Mouse (Mus musculus): ENCODE measurements at regions not wholly inside any gene's neighbourhood (a gene's known extent, or its start where the extent isn't known, plus 50 kb on each side); places are given as distances from the start of the nearest gene placed in this dataset.

- H3K27me3 ChIP-seq (ENCODE audit: control insufficient read depth), result no peaks in the 10 kb centered on the region
- H3K4me1 ChIP-seq (ENCODE audit: control insufficient read depth), result peaks cover 11% of the 10 kb centered on the region
- no peak overlapping the region for H3K4me3 ChIP-seq (replicated peaks)
- no peak for TF ChIP-seq TAL1 (IDR thresholded peaks at IDR 0.05; ENCODE audit: low read length)
- TF ChIP-seq GATA1 (IDR thresholded peaks at IDR 0.05; ENCODE audit: low read length), result no peak
- peaks cover 7% of the 10 kb centered on the region for H3K9me3 ChIP-seq (ENCODE audit: control insufficient read depth, low read length)
- H3K36me3 ChIP-seq (ENCODE audit: control insufficient read depth), result no peaks in the 10 kb centered on the region
Observed at GRCm38 (mm10) chr2:70914372-70914771, 88.8 kb upstream of the Tlk1 start.

- Histone ChIP-seq H3K9me3 (ENCODE audit: control insufficient read depth, low read length) (peaks cover 7% of the 10 kb centered on the region), H3K27me3 (ENCODE audit: control insufficient read depth) (peaks cover 12% of the 10 kb centered on the region), H3K4me3 (replicated peaks) (no peak overlapping the region), H3K36me3 (ENCODE audit: control insufficient read depth) (no peaks in the 10 kb centered on the region), H3K4me1 (ENCODE audit: control insufficient read depth) (peaks cover 4% of the 10 kb centered on the region)
- TF ChIP-seq GATA1 (IDR thresholded peaks at IDR 0.05; ENCODE audit: low read length), result no peak
- no peak for TF ChIP-seq TAL1 (IDR thresholded peaks at IDR 0.05; ENCODE audit: low read length)
Observed at GRCm38 (mm10) chr2:70909401-70909800, 83.9 kb upstream of the Tlk1 start.

GRCm38 (mm10) chr2:70908579-70908978 lies 83.1 kb upstream of the Tlk1 start:
- no peak overlapping the region for H3K4me3 ChIP-seq (replicated peaks)
- TF ChIP-seq TAL1 (IDR thresholded peaks at IDR 0.05; ENCODE audit: low read length), result no peak
- no peak for TF ChIP-seq GATA1 (IDR thresholded peaks at IDR 0.05; ENCODE audit: low read length)
- peaks cover 7% of the 10 kb centered on the region for H3K9me3 ChIP-seq (ENCODE audit: control insufficient read depth, low read length)
- H3K36me3 ChIP-seq (ENCODE audit: control insufficient read depth), result no peaks in the 10 kb centered on the region
- H3K4me1 ChIP-seq (ENCODE audit: control insufficient read depth), result peaks cover 4% of the 10 kb centered on the region
- H3K27me3 ChIP-seq (ENCODE audit: control insufficient read depth), result peaks cover 13% of the 10 kb centered on the region

- Histone ChIP-seq H3K4me1 (ENCODE audit: control insufficient read depth) (peaks cover 2% of the 10 kb centered on the region), H3K9me3 (ENCODE audit: control insufficient read depth, low read length) (no peaks in the 10 kb centered on the region), H3K36me3 (ENCODE audit: control insufficient read depth) (no peaks in the 10 kb centered on the region), H3K4me3 (replicated peaks) (no peak overlapping the region), H3K27me3 (ENCODE audit: control insufficient read depth) (peaks cover 19% of the 10 kb centered on the region)
- no peak for TF ChIP-seq GATA1 (IDR thresholded peaks at IDR 0.05; ENCODE audit: low read length)
- TF ChIP-seq TAL1 (IDR thresholded peaks at IDR 0.05; ENCODE audit: low read length), result no peak
Observed at GRCm38 (mm10) chr2:70906216-70906615, 80.7 kb upstream of the Tlk1 start.

GRCm38 (mm10) chr2:70904429-70904828 lies 78.9 kb upstream of the Tlk1 start:
- H3K4me1 ChIP-seq (ENCODE audit: control insufficient read depth), result peaks cover 2% of the 10 kb centered on the region
- TF ChIP-seq TAL1 (IDR thresholded peaks at IDR 0.05; ENCODE audit: low read length) (no peak), GATA1 (IDR thresholded peaks at IDR 0.05; ENCODE audit: low read length) (no peak)
- H3K36me3 ChIP-seq (ENCODE audit: control insufficient read depth), result no peaks in the 10 kb centered on the region
- H3K27me3 ChIP-seq (ENCODE audit: control insufficient read depth), result peaks cover 27% of the 10 kb centered on the region
- H3K4me3 ChIP-seq (replicated peaks), result no peak overlapping the region
- no peaks in the 10 kb centered on the region for H3K9me3 ChIP-seq (ENCODE audit: control insufficient read depth, low read length)

GRCm38 (mm10) chr2:70902196-70902595 lies 76.7 kb upstream of the Tlk1 start:
- TF ChIP-seq TAL1 (IDR thresholded peaks at IDR 0.05; ENCODE audit: low read length) (no peak), GATA1 (IDR thresholded peaks at IDR 0.05; ENCODE audit: low read length) (no peak)
- Histone ChIP-seq H3K36me3 (ENCODE audit: control insufficient read depth) (no peaks in the 10 kb centered on the region), H3K9me3 (ENCODE audit: control insufficient read depth, low read length) (no peaks in the 10 kb centered on the region), H3K4me1 (ENCODE audit: control insufficient read depth) (no peaks in the 10 kb centered on the region; the same call in 1 of the 2 replicates), H3K27me3 (ENCODE audit: control insufficient read depth) (peaks cover 27% of the 10 kb centered on the region), H3K4me3 (replicated peaks) (no peak overlapping the region)

DNA sequence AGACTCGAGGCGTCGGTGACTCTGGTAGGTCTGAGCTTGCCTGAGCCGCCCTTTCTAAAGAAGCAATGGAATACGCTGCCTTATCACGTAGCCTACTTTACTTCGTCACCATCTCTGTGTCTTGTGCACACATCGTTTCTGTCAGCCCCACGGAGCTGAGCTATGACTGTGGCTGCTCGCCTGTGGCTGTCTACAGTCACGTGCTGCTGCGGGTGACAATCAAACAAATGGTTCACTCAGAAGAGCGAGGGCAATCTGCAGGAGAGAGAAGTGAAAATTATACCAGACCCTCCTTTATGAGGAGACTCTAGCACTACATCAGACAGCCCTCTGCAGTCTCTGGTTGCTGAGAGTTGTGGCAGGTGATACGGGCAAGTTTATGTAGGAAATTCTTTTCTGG lies 76.0 kb upstream of the Tlk1 start:
- Histone ChIP-seq H3K36me3 (ENCODE audit: control insufficient read depth) (no peaks in the 10 kb centered on the region), H3K4me3 (replicated peaks) (no peak overlapping the region), H3K9me3 (ENCODE audit: control insufficient read depth, low read length) (0 out of 2 replicates have a peak, but pooled peaks cover 2% of the 10 kb centered on the region), H3K27me3 (ENCODE audit: control insufficient read depth) (peaks cover 30% of the 10 kb centered on the region), H3K4me1 (ENCODE audit: control insufficient read depth) (no peaks in the 10 kb centered on the region)
- TF ChIP-seq TAL1 (IDR thresholded peaks at IDR 0.05; ENCODE audit: low read length) (no peak), GATA1 (IDR thresholded peaks at IDR 0.05; ENCODE audit: low read length) (no peak)

- no peak for TF ChIP-seq GATA1 (IDR thresholded peaks at IDR 0.05; ENCODE audit: low read length)
- TF ChIP-seq TAL1 (IDR thresholded peaks at IDR 0.05; ENCODE audit: low read length), result no peak
- no peak overlapping the region for H3K4me3 ChIP-seq (replicated peaks)
- no peaks in the 10 kb centered on the region for H3K4me1 ChIP-seq (ENCODE audit: control insufficient read depth)
Observed at GRCm38 (mm10) chr2:70899056-70899455, 73.5 kb upstream of the Tlk1 start.

DNA sequence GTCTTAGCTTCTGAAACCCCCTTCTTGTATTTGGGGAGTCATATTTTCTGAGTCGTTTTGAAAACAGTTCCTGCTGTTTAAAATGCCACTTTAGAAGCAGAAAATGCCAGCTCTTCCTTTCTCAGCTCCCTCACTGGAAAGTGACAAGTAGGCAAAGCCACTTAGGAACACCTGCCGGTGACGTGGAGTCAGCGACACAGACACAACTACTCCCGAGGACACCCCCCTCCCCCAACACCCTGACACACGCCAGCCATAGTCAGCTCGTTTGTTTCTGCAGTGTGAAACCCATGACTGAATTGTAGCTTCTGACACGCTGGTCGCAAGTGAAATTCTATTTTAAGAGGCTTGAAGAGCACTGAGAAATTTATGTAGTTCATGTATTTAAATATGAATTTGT lies 72.9 kb upstream of the Tlk1 start:
- no peak overlapping the region for H3K4me3 ChIP-seq (replicated peaks)
- TF ChIP-seq TAL1 (IDR thresholded peaks at IDR 0.05; ENCODE audit: low read length) (no peak), GATA1 (IDR thresholded peaks at IDR 0.05; ENCODE audit: low read length) (no peak)
- no peaks in the 10 kb centered on the region for H3K4me1 ChIP-seq (ENCODE audit: control insufficient read depth)
- peaks cover 19% of the 10 kb centered on the region for H3K27me3 ChIP-seq (ENCODE audit: control insufficient read depth)
- no peaks in the 10 kb centered on the region for H3K36me3 ChIP-seq (ENCODE audit: control insufficient read depth)
- 0 out of 2 replicates have a peak, but pooled peaks cover 2% of the 10 kb centered on the region for H3K9me3 ChIP-seq (ENCODE audit: control insufficient read depth, low read length)

More at GRCm38 (mm10) chr2:70899056-70899455, 73.5 kb upstream of the Tlk1 start:
- Histone ChIP-seq H3K27me3 (ENCODE audit: control insufficient read depth) (peaks cover 19% of the 10 kb centered on the region), H3K9me3 (ENCODE audit: control insufficient read depth, low read length) (0 out of 2 replicates have a peak, but pooled peaks cover 2% of the 10 kb centered on the region), H3K36me3 (ENCODE audit: control insufficient read depth) (no peaks in the 10 kb centered on the region)

DNA sequence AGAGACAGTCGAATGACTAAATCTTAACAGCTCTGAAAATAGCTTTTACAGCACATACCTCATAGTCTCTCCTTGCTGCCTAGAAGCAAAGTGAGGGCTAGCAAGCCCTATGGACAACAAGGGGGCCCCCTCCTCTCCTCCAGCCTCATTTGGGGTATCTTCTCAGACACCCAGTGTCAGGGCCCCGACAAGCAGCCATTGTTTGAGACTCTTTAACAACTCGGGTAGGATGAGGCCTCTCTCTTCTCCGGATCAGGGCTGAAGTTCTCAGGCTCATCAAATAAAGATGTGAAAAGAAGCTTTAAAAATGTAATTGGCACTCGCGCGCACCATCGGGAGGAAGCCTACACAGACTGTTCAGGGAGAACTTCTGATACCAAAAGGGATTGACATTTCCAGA lies 71.8 kb upstream of the Tlk1 start:
- Histone ChIP-seq H3K27me3 (ENCODE audit: control insufficient read depth) (peaks cover 17% of the 10 kb centered on the region), H3K4me3 (replicated peaks) (no peak overlapping the region), H3K36me3 (ENCODE audit: control insufficient read depth) (no peaks in the 10 kb centered on the region), H3K9me3 (ENCODE audit: control insufficient read depth, low read length) (0 out of 2 replicates have a peak, but pooled peaks cover 2% of the 10 kb centered on the region), H3K4me1 (ENCODE audit: control insufficient read depth) (no peaks in the 10 kb centered on the region)
- TF ChIP-seq GATA1 (IDR thresholded peaks at IDR 0.05; ENCODE audit: low read length) (no peak), TAL1 (IDR thresholded peaks at IDR 0.05; ENCODE audit: low read length) (no peak)

Measured in erythroblast, embryonic 14.5 days (primary cell).